Mouse (Mus musculus) common myeloid progenitor, adult 5-6 weeks (primary cell): ENCODE data around the gene Ddx46. TPM values are rescaled to one million over a fixed set of nuclear protein-coding genes. Genes with fewer than 3 reads are reported as not detected.
A peak's percentile ranks its signal among the peaks of the same experiment; 100 is the strongest.

Experiments
- ATAC-seq: replicated peaks from 2 replicates; pipeline ENCODE4 v1.8.0; 2016; ENCODE audit warnings: low read depth, mild to moderate bottlenecking, moderate TSS enrichment, inconsistent platforms; ENCODE audit not compliant: poor library complexity, severe bottlenecking
- total RNA-seq: library from RNA; stranded (forward); fragments of 200-1000, 187-1606 nt; gene quantifications from 2 replicates; pipeline ENCODE4 v1.2.3, GENCODE M21; 2017

Gene Ddx46
- total RNA-seq, 1 experiment from 2014 or later = 155 TPM

- ATAC-seq = no peak
These were observed 80.3 kb downstream of the Ddx46 start for GRCm38 (mm10) chr13:55715167-55715512.

GRCm38 (mm10) chr13:55715908-55716510, 81.2 kb downstream of the Ddx46 start:
- ATAC-seq = no peak

- no peak for ATAC-seq
These were observed 86.7 kb downstream of the Ddx46 start for GRCm38 (mm10) chr13:55721516-55721915.

GRCm38 (mm10) chr13:55721995-55722394, 87.2 kb downstream of the Ddx46 start:
- ATAC-seq = no peak

GRCm38 (mm10) chr13:55726598-55727119, 91.8 kb downstream of the Ddx46 start:
- ATAC-seq = no peak

GRCm38 (mm10) chr13:55727120-55727838, 92.5 kb downstream of the Ddx46 start, which contains the start of gene Pcbd2:
Gene Pcbd2 (plus strand): TSS chr13:55727368.
- ATAC-seq = peak; percentile 64

- ATAC-seq = peak; percentile 87
These were observed 93.0 kb downstream of the Ddx46 start for GRCm38 (mm10) chr13:55727839-55728238.

- no peak for ATAC-seq
These were observed 95.9 kb downstream of the Ddx46 start for GRCm38 (mm10) chr13:55730716-55731115.

Other genes with a start within 250 kb of the Ddx46 start
- not detected in 2 replicates for gene Slc34a1, start 236.8 kb upstream of the Ddx46 start, total RNA-seq
- gene Pfn3, start 219.8 kb upstream of the Ddx46 start, total RNA-seq = not detected in 2 replicates
- gene F12, start 208.2 kb upstream of the Ddx46 start, total RNA-seq = not detected in 2 replicates
- gene Grk6, start 190.0 kb upstream of the Ddx46 start, total RNA-seq = 68.9 and 84.5 TPM in 2 replicates
- gene Prr7, start 170.8 kb upstream of the Ddx46 start, total RNA-seq = 0.27 TPM in 1 of 2 replicates, not detected in the other
- gene Dbn1, start 146.9 kb upstream of the Ddx46 start, total RNA-seq = 1.1 and 5.3 TPM in 2 replicates
- gene Pdlim7, start 121.4 kb upstream of the Ddx46 start, total RNA-seq = 4.6 and 12.2 TPM in 2 replicates
- 8.3 and 9.6 TPM in 2 replicates for gene Dok3, start 105.7 kb upstream of the Ddx46 start, total RNA-seq
- gene Ddx41, start 98.4 kb upstream of the Ddx46 start, total RNA-seq = 59.8 and 62.8 TPM in 2 replicates
- 18.4 and 28.0 TPM in 2 replicates for gene Fam193b, start 63.9 kb upstream of the Ddx46 start, total RNA-seq
- gene Tmed9, start 61.3 kb upstream of the Ddx46 start, total RNA-seq = 149 and 150 TPM in 2 replicates
- gene B4galt7, start 35.1 kb upstream of the Ddx46 start, total RNA-seq = 13.3 and 14.2 TPM in 2 replicates
- gene Caml, start 12.0 kb upstream of the Ddx46 start, total RNA-seq = 62.9 and 63.5 TPM in 2 replicates
- gene B230219D22Rik, start 58.1 kb downstream of the Ddx46 start, total RNA-seq = 46.0 and 50.2 TPM in 2 replicates
- gene Txndc15, start 79.6 kb downstream of the Ddx46 start, total RNA-seq = 29.9 and 31.4 TPM in 2 replicates
- gene Pcbd2, start 92.3 kb downstream of the Ddx46 start, total RNA-seq = 11.1 and 21.6 TPM in 2 replicates
- gene Catsper3, start 149.5 kb downstream of the Ddx46 start, total RNA-seq = 0.19 TPM in 1 of 2 replicates, not detected in the other
- gene Pitx1, start 201.2 kb downstream of the Ddx46 start, total RNA-seq = not detected in 2 replicates